Mouse (Mus musculus): ENCODE results near the gene Gosr2. TPM values are rescaled to one million over a fixed set of nuclear protein-coding genes. Genes with fewer than 3 reads are reported as not detected.

Gene Gosr2
- polyA plus RNA-seq (2012; rRNA removed; ENCODE audit: low replicate concordance) = 62.8 and 95.8 TPM in 2 replicates

GRCm38 (mm10) chr11:103697565-103698176, at the start of gene Gosr2:
Gene Gosr2, minus strand, starts transcription at chr11:103697898.

GRCm38 (mm10) chr11:103649301-103649982, 48.3 kb downstream of the Gosr2 start, which contains the start of gene Rprml:
Gene Rprml, plus strand, starts transcription at chr11:103649570.

GRCm38 (mm10) chr11:103638790-103639189, 58.9 kb downstream of the Gosr2 start, which contains the start of gene Lyzl6:
Gene Lyzl6, minus strand, starts transcription at chr11:103638890.

Other genes with a start within 250 kb of the Gosr2 start
- gene Lrrc37a, start 193.3 kb downstream of the Gosr2 start, polyA plus RNA-seq (2012; rRNA removed; ENCODE audit: low replicate concordance) = not detected in 2 replicates
- gene Gm884, start 76.8 kb downstream of the Gosr2 start, polyA plus RNA-seq (2012; rRNA removed; ENCODE audit: low replicate concordance) = not detected in 2 replicates
- gene Lyzl6, start 59.0 kb downstream of the Gosr2 start, polyA plus RNA-seq (2012; rRNA removed; ENCODE audit: low replicate concordance) = 0.47 TPM in 1 of 2 replicates, not detected in the other
- 1.1 and 2.6 TPM in 2 replicates for gene Rprml, start 48.3 kb downstream of the Gosr2 start, polyA plus RNA-seq (2012; rRNA removed; ENCODE audit: low replicate concordance)
- gene Wnt9b, start 51.9 kb upstream of the Gosr2 start, polyA plus RNA-seq (2012; rRNA removed; ENCODE audit: low replicate concordance) = 0.18 and 0.22 TPM in 2 replicates
- gene Wnt3, start 76.3 kb upstream of the Gosr2 start, polyA plus RNA-seq (2012; rRNA removed; ENCODE audit: low replicate concordance) = 0.13 and 0.68 TPM in 2 replicates